Mouse (Mus musculus) CD4-positive naive resting alpha-beta T cell, adult 57 days (primary cell): ENCODE data around the gene Rapgef6. TPM values are rescaled to one million over a fixed set of nuclear protein-coding genes. Genes with fewer than 3 reads are reported as not detected.

Source experiments
- total RNA-seq: library from RNA; stranded (reverse); gene quantifications from one replicate; pipeline ENCODE4 v1.2.4, GENCODE M21; 2023

The Rapgef6 gene
- 253 TPM for total RNA-seq

GRCm38 (mm10) chr11:54522529-54523430 is at the start of gene Rapgef6:
Rapgef6 (plus strand) TSS chr11:54522847.

Other genes with a start within 250 kb of the Rapgef6 start
- not detected for gene Acsl6, start 219.0 kb upstream of the Rapgef6 start, total RNA-seq
- gene Meikin, start 152.2 kb upstream of the Rapgef6 start, total RNA-seq: not detected
- gene Fnip1, start 84.6 kb upstream of the Rapgef6 start, total RNA-seq: 28.7 TPM